Mouse (Mus musculus) frontal cortex, adult 2 months (tissue): ENCODE results near the gene Slc43a2. TPM values are rescaled to one million over a fixed set of nuclear protein-coding genes. Genes with fewer than 3 reads are reported as not detected.
"Not testable (repeated sequence)": the region's sequence is repeated elsewhere in the genome, so short reads cannot be mapped to it uniquely, and the experiment has no call there.

Source experiments
- DNase-seq, 2 experiments: peaks; one replicate each; pipeline ENCODE4 v3.0.0; 2022; ENCODE audit warnings: low spot score in 1 of 2; ENCODE audit errors: extremely low spot score in 1 of 2
- polyA plus RNA-seq: library from polyadenylated mRNA; depleted of rRNA; stranded (reverse); fragments of >200 nt; gene quantifications from 2 replicates; pipeline ENCODE4 v1.2.3, GENCODE M21; 2012; rRNA removed

Slc43a2 gene
- polyA plus RNA-seq, 1 experiment = 26.9 TPM

- DNase-seq = no peak
Measured at GRCm38 (mm10) chr11:75596726-75597255, 65.3 kb downstream of the Slc43a2 start.

GRCm38 (mm10) chr11:75598004-75598403 is 66.5 kb downstream of the Slc43a2 start:
- no peak for DNase-seq

- not testable (repeated sequence) for DNase-seq
Measured at GRCm38 (mm10) chr11:75599802-75600201, 68.3 kb downstream of the Slc43a2 start.

- no peak for DNase-seq
Measured at GRCm38 (mm10) chr11:75604826-75605225, 73.3 kb downstream of the Slc43a2 start.

GRCm38 (mm10) chr11:75605318-75605717 is 73.8 kb downstream of the Slc43a2 start:
- DNase-seq = no peak

- DNase-seq = no peak
Measured at GRCm38 (mm10) chr11:75608776-75609175, 77.3 kb downstream of the Slc43a2 start.

GRCm38 (mm10) chr11:75610021-75610420 is 78.5 kb downstream of the Slc43a2 start:
- DNase-seq = no peak

- DNase-seq = no peak
Measured at GRCm38 (mm10) chr11:75614769-75615168, 83.3 kb downstream of the Slc43a2 start.

- DNase-seq = no peak
Measured at GRCm38 (mm10) chr11:75615556-75615955, 84.1 kb downstream of the Slc43a2 start.

- no peak for DNase-seq
Measured at GRCm38 (mm10) chr11:75619133-75619532, 87.6 kb downstream of the Slc43a2 start.

- DNase-seq = peak; percentile 35 to 67
Measured at GRCm38 (mm10) chr11:75620136-75620780, 88.8 kb downstream of the Slc43a2 start.

GRCm38 (mm10) chr11:75621426-75621825 is 89.9 kb downstream of the Slc43a2 start:
- no peak for DNase-seq

GRCm38 (mm10) chr11:75622588-75623329 is 91.3 kb downstream of the Slc43a2 start:
- no peak for DNase-seq

GRCm38 (mm10) chr11:75624102-75624554 is 92.6 kb downstream of the Slc43a2 start:
- DNase-seq = no peak

- DNase-seq = peak in 1 of 2 experiments; percentile 47
Measured at GRCm38 (mm10) chr11:75625820-75626219, 94.3 kb downstream of the Slc43a2 start.

Other genes with a start within 250 kb of the Slc43a2 start
- 29.4 and 30.7 TPM in 2 replicates for gene Rpa1, start 183.4 kb upstream of the Slc43a2 start, polyA plus RNA-seq
- gene Smyd4, start 183.3 kb upstream of the Slc43a2 start, polyA plus RNA-seq = 7.1 and 9.9 TPM in 2 replicates
- 33.0 and 33.1 TPM in 2 replicates for gene Serpinf1, start 109.0 kb upstream of the Slc43a2 start, polyA plus RNA-seq
- 0.10 and 0.11 TPM in 2 replicates for gene Serpinf2, start 92.1 kb upstream of the Slc43a2 start, polyA plus RNA-seq
- gene Wdr81, start 77.0 kb upstream of the Slc43a2 start, polyA plus RNA-seq = 13.2 and 14.4 TPM in 2 replicates
- 0.84 and 1.3 TPM in 2 replicates for gene Tlcd2, start 70.0 kb upstream of the Slc43a2 start, polyA plus RNA-seq
- gene Prpf8, start 44.9 kb upstream of the Slc43a2 start, polyA plus RNA-seq = 86.2 and 95.8 TPM in 2 replicates
- gene Rilp, start 21.6 kb upstream of the Slc43a2 start, polyA plus RNA-seq = 2.0 and 2.9 TPM in 2 replicates
- 3.3 and 4.1 TPM in 2 replicates for gene Scarf1, start 18.2 kb upstream of the Slc43a2 start, polyA plus RNA-seq
- gene Pitpna, start 56.4 kb downstream of the Slc43a2 start, polyA plus RNA-seq = 221 and 251 TPM in 2 replicates
- 57.2 and 66.7 TPM in 2 replicates for gene Inpp5k, start 99.3 kb downstream of the Slc43a2 start, polyA plus RNA-seq
- gene Myo1c, start 118.8 kb downstream of the Slc43a2 start, polyA plus RNA-seq = 15.8 and 19.3 TPM in 2 replicates
- gene Crk, start 147.6 kb downstream of the Slc43a2 start, polyA plus RNA-seq = 83.6 and 84.2 TPM in 2 replicates
- 1,066 and 1,088 TPM in 2 replicates for gene Ywhae, start 201.2 kb downstream of the Slc43a2 start, polyA plus RNA-seq